Comparison of ENCODE assay signal across 27 mouse cellular contexts in the genomic region with DNA sequence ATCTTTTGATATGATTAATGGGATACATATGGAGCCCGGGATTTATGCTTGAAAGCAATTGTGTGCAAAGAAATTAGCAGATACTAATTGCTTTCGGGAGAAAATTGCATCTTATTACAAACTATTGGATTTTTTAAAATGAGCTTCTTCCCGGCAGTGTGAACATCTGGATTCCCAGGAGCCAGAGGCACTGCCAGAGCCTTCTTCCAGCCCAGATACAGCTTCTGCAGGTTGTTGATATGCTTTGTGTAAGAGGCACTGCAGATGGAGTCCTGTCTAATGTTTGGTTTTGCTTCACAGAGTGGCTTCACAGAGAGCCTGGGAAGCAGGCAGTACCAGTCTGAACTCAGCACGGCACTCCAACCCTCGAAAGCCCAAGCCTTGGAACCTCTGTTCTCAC.
DNase-seq lines count a peak whose midpoint lies in the region; ATAC-seq and TF ChIP-seq lines count a peak whose summit lies in the region.
"Had no signal": no experiment of that assay in that cellular context is flagged by ENCODE, and none has a peak within 500 bp of the region (broad histone marks: within the 10 kb centered on the region; RNA-seq: fewer than 3 reads in every experiment).

No protein-coding gene starts in this region.

- no peaks in the 10 kb centered on the region for H3K4me1 ChIP-seq in hindbrain, embryonic 14.5 days (replicated peaks; ENCODE audit: control insufficient read depth, insufficient read depth, low read length)
- H3K4me1 ChIP-seq in hindbrain, embryonic 12.5 days: no peaks in the 10 kb centered on the region
- H3K4me1 ChIP-seq in midbrain, embryonic 14.5 days (ENCODE audit: control insufficient read depth, insufficient read depth, low read length): no peaks in the 10 kb centered on the region
- H3K4me1 ChIP-seq in midbrain, embryonic 16.5 days (ENCODE audit: control insufficient read depth, insufficient read depth, low read length): no peaks in the 10 kb centered on the region
- no peaks in the 10 kb centered on the region for H3K4me1 ChIP-seq in neural tube, embryonic 14.5 days (ENCODE audit: control insufficient read depth, insufficient read depth, low read length)
- H3K4me1 ChIP-seq: intestine, embryonic 15.5 days; liver, embryonic 12.5 days; megakaryocyte, embryonic 14.5 days had no signal

- no peaks in the 10 kb centered on the region for H3K27me3 ChIP-seq in hindbrain, embryonic 14.5 days (ENCODE audit: control insufficient read depth, insufficient read depth, low read length)
- H3K27me3 ChIP-seq in hindbrain, embryonic 12.5 days: no peaks in the 10 kb centered on the region
- no peaks in the 10 kb centered on the region for H3K27me3 ChIP-seq in midbrain, embryonic 14.5 days (ENCODE audit: control insufficient read depth, insufficient read depth, low read length)
- no peaks in the 10 kb centered on the region for H3K27me3 ChIP-seq in midbrain, embryonic 16.5 days (ENCODE audit: control insufficient read depth, insufficient read depth, low read depth, low read length)
- H3K27me3 ChIP-seq in neural tube, embryonic 14.5 days (ENCODE audit: control insufficient read depth, insufficient read depth, low read length): no peaks in the 10 kb centered on the region
- H3K27me3 ChIP-seq: intestine, embryonic 15.5 days had no signal

- no peak overlapping the region for H3K4me3 ChIP-seq in hindbrain, embryonic 14.5 days (replicated peaks; ENCODE audit: low read length)
- H3K4me3 ChIP-seq in hindbrain, embryonic 12.5 days: no peak overlapping the region
- H3K4me3 ChIP-seq in midbrain, embryonic 14.5 days (replicated peaks; ENCODE audit: low read depth, low read length): no peak overlapping the region
- H3K4me3 ChIP-seq in midbrain, embryonic 16.5 days (ENCODE audit: low read depth, low read length): no peak overlapping the region
- no peak overlapping the region for H3K4me3 ChIP-seq in neural tube, embryonic 14.5 days (ENCODE audit: low read depth, low read length)
- H3K4me3 ChIP-seq: heart, embryonic 13.5 days; intestine, embryonic 15.5 days; layer of hippocampus, adult 2 months; left cerebral cortex, adult 2 months; liver, embryonic 12.5 days; megakaryocyte, embryonic 14.5 days had no signal

- no peaks in the 10 kb centered on the region for H3K9me3 ChIP-seq in hindbrain, embryonic 14.5 days (ENCODE audit: control insufficient read depth, low read length)
- H3K9me3 ChIP-seq in hindbrain, embryonic 12.5 days (replicated peaks): no peaks in the 10 kb centered on the region
- no peaks in the 10 kb centered on the region for H3K9me3 ChIP-seq in midbrain, embryonic 14.5 days (ENCODE audit: control insufficient read depth, low read length)
- H3K9me3 ChIP-seq in midbrain, embryonic 16.5 days (replicated peaks; ENCODE audit: control insufficient read depth, low read length, poor library complexity, severe bottlenecking): no peaks in the 10 kb centered on the region
- H3K9me3 ChIP-seq in neural tube, embryonic 14.5 days (ENCODE audit: control insufficient read depth, low read length): no peaks in the 10 kb centered on the region
- H3K9me3 ChIP-seq: heart, embryonic 13.5 days; intestine, embryonic 15.5 days; liver, embryonic 12.5 days; megakaryocyte, embryonic 14.5 days had no signal

- no peak overlapping the region for H3K4me2 ChIP-seq in hindbrain, embryonic 14.5 days (replicated peaks)
- H3K4me2 ChIP-seq in hindbrain, embryonic 12.5 days (replicated peaks): no peak overlapping the region
- no peak overlapping the region for H3K4me2 ChIP-seq in midbrain, embryonic 14.5 days (ENCODE audit: low read length)
- H3K4me2 ChIP-seq in midbrain, embryonic 16.5 days (ENCODE audit: low read length): no peak overlapping the region
- no peak overlapping the region for H3K4me2 ChIP-seq in neural tube, embryonic 14.5 days (ENCODE audit: low read depth, low read length)
- H3K4me2 ChIP-seq: heart, embryonic 13.5 days; intestine, embryonic 15.5 days; liver, embryonic 12.5 days had no signal

- no peak overlapping the region for H3K9ac ChIP-seq in hindbrain, embryonic 14.5 days
- H3K9ac ChIP-seq in hindbrain, embryonic 12.5 days: no peak overlapping the region
- no peak overlapping the region for H3K9ac ChIP-seq in midbrain, embryonic 14.5 days (replicated peaks; ENCODE audit: low read length)
- no peak overlapping the region for H3K9ac ChIP-seq in midbrain, embryonic 16.5 days (ENCODE audit: low read depth, low read length)
- H3K9ac ChIP-seq in neural tube, embryonic 14.5 days (replicated peaks; ENCODE audit: low read depth, low read length): no peak overlapping the region
- H3K9ac ChIP-seq: heart, embryonic 13.5 days; intestine, embryonic 15.5 days; liver, embryonic 12.5 days; liver, postnatal 0 days had no signal

- H3K27ac ChIP-seq in hindbrain, embryonic 14.5 days: no peak overlapping the region
- no peak overlapping the region for H3K27ac ChIP-seq in hindbrain, embryonic 12.5 days
- no peak overlapping the region for H3K27ac ChIP-seq in midbrain, embryonic 14.5 days (replicated peaks; ENCODE audit: low read depth, low read length)
- no peak overlapping the region for H3K27ac ChIP-seq in midbrain, embryonic 16.5 days (ENCODE audit: low read length)
- no peak overlapping the region for H3K27ac ChIP-seq in neural tube, embryonic 14.5 days (ENCODE audit: low read depth, low read length)
- H3K27ac ChIP-seq: heart, embryonic 13.5 days; intestine, embryonic 15.5 days; layer of hippocampus, adult 2 months; left cerebral cortex, adult 2 months; liver, embryonic 12.5 days had no signal

- 0 out of 2 replicates have a peak, but pooled peaks have one; percentile 27 for ATAC-seq in hindbrain, embryonic 14.5 days (ENCODE audit: low FRiP score)
- ATAC-seq in hindbrain, embryonic 12.5 days (ENCODE audit: low FRiP score): no peak
- ATAC-seq in midbrain, embryonic 14.5 days (ENCODE audit: low FRiP score, low TSS enrichment): no peak
- ATAC-seq in midbrain, embryonic 16.5 days: no peak
- peak; percentile 24; the same call in 1 of the 2 replicates for ATAC-seq in neural tube, embryonic 14.5 days (ENCODE audit: low read depth)
- ATAC-seq: activated CD4-positive, CD25-positive, alpha-beta regulatory T cell, adult 4 months; CD4-positive, CD25-positive, alpha-beta regulatory T cell, adult 4 months; intestine, embryonic 15.5 days; liver, embryonic 12.5 days; liver, postnatal 0 days had no signal

- TF ChIP-seq POLR2A in brain, embryonic 14.5 days (IDR thresholded peaks at IDR 0.05; ENCODE audit: borderline replicate concordance, extremely low read depth, insufficient read depth, insufficient read length, poor library complexity, severe bottlenecking): no peak

- WGBS in hindbrain, embryonic 14.5 days: 60% methylated on average over 5 of the region's 5 CpGs
- 72% methylated on average over 5 of the region's 5 CpGs for WGBS in hindbrain, embryonic 12.5 days
- 56% methylated on average over 5 of the region's 5 CpGs for WGBS in midbrain, embryonic 14.5 days
- 61% methylated on average over 5 of the region's 5 CpGs for WGBS in midbrain, embryonic 16.5 days
- 61% methylated on average over 5 of the region's 5 CpGs for WGBS in neural tube, embryonic 14.5 days

- no peak for DNase-seq in hindbrain, embryonic 14.5 days (ENCODE audit: low spot score)
- DNase-seq in midbrain, embryonic 14.5 days: peak; percentile 32
- DNase-seq in brain, embryonic 14.5 days (ENCODE audit: low read depth): peak; percentile 58
- no peak for DNase-seq in thymus, postnatal 0 days (ENCODE audit: low spot score)
- DNase-seq: adrenal gland, adult 2 months; adrenal gland, postnatal 36 days; cerebellum, adult 2 months; cerebellum, postnatal 25 days; heart, postnatal 10 days; kidney, adult 2 months; kidney, postnatal 36 days; liver, postnatal 0 days; lung, postnatal 36 days; right cerebral cortex, adult 18-20 months; spleen, adult 18-20 months; thymus, postnatal 25 days had no signal

- no peaks in the 10 kb centered on the region for H3K36me3 ChIP-seq in hindbrain, embryonic 14.5 days (replicated peaks; ENCODE audit: control insufficient read depth, insufficient read depth)
- no peaks in the 10 kb centered on the region for H3K36me3 ChIP-seq in hindbrain, embryonic 12.5 days
- H3K36me3 ChIP-seq in midbrain, embryonic 14.5 days (ENCODE audit: control insufficient read depth, insufficient read depth, low read length): no peaks in the 10 kb centered on the region
- no peaks in the 10 kb centered on the region for H3K36me3 ChIP-seq in midbrain, embryonic 16.5 days (ENCODE audit: control insufficient read depth, insufficient read depth, low read length)
- no peaks in the 10 kb centered on the region for H3K36me3 ChIP-seq in neural tube, embryonic 14.5 days (ENCODE audit: control insufficient read depth, insufficient read depth, low read length)
- H3K36me3 ChIP-seq: heart, embryonic 13.5 days; intestine, embryonic 15.5 days; liver, embryonic 12.5 days had no signal

- TF ChIP-seq CTCF in brain, embryonic 14.5 days (IDR thresholded peaks at IDR 0.05; ENCODE audit: borderline replicate concordance, extremely low read depth, insufficient read depth, insufficient read length): no peak

Comparison
In these comparisons a context has a peak if more than half of its experiments do, and no peak if none do; other contexts are left out.
1. ATAC-seq: peak in hindbrain, embryonic 14.5 days (single experiment) and neural tube, embryonic 14.5 days (single experiment); none in hindbrain, embryonic 12.5 days (single experiment), midbrain, embryonic 14.5 days (single experiment) and midbrain, embryonic 16.5 days (single experiment).
2. DNase-seq: peak in midbrain, embryonic 14.5 days (single experiment) and brain, embryonic 14.5 days (single experiment); none in hindbrain, embryonic 14.5 days (single experiment) and thymus, postnatal 0 days (single experiment).